Mouse (Mus musculus) thymus, adult 18-20 months (tissue): ENCODE measurements around the gene Hmga1.

ENCODE experiments used
- DNase-seq, 2 experiments: peaks; one replicate each; pipeline ENCODE4 v3.0.0; 2022; ENCODE audit warnings: mixed read lengths in 2 of 2

Gene Hmga1

DNA sequence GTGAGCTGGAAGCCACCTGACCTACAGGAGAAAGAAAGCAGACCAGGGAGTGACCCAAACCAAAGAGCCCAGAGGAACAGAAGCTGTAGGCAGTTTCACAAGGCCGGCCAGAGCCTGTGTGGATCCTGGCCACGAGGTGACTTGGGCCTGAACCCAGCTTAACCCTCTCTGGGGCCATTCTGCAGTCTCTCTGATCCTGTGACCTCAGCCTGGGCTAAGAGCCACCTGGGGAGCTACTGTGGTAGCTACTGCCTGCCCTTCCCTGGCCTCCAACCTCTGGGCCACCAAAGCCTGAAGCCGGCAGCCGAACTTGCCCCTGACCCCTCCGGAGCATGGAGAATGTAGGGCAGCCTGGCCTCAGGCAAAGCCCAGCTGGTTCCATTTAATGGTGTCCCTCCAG lies 27.5 kb upstream of the Hmga1 start:
- no peak for DNase-seq

DNA sequence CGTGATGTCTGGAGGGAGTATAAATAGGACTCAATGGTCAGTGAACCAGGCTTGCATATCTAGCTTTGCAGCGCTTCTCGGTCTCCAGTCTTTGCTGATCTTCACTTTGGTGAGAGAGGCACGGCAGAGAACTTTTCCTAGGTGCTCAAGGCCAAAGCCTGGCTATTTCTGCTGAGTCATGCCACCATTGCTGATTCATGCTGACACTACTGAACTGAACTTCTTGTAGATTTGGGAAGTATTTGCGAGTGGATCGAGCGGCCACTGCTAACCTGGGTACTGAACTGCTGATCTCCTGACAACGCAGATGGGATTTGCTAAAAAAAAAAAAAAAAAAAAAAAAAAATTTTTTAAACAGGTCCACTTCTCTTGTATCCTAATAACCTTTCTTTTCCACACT lies 24.2 kb upstream of the Hmga1 start:
- DNase-seq = no peak

DNA sequence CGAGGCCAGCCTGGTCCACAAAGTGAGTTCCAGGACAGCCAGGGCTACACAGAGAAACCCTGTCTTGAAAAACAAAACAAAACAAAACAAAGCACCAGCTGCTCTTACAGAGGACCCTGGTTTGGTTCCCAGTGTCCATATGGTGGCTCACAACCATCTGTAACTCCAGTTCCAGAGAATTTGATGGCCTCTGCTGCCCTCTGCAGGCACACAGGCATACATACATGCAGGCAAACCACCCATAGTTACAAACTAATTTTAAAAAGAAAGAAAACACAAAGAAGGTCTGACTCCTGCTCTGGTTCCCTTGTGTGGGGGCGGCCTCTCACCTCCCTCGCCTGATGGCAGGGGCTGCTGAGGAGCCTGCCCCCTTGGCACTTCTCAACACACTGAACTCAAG lies 22.9 kb upstream of the Hmga1 start:
- DNase-seq = no peak

DNA sequence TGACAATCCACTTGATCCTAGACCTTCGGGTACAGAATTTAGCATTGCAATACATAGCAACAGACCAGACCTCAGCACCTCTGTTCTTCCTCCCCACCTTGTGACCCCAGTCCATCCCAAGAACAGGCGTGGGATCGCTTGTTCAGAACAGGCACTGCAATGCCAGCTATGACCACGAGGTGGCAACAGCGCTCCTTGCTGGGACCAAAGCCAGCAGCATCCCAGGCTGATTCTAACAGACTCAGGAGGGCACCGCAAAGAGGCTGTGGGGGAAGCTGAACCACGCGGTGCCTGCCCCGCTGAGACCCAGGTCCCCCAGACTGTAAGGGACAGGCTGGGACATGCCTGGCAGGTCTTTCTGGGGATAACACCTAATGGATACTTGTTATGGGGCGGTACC lies 21.6 kb upstream of the Hmga1 start:
- peak; percentile 75 to 76 for DNase-seq

DNA sequence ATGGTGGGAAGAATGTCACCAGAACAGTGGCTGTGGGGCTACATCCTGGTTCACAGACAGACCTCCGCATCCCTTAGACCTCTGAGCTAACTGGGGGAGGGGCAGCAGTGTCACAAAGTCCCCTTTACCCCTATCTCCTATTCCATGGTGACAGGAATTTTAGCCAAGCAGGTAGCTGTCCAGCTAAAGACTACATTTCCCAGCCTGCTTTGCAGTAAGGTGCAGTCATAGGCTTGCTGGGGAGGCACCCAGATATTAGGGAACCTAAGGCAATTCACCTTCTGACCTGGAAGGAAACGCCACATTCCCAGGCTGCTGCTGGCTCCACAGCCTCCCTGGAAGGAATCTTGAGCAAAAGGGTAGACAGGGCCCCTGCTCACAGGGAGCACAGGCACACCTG lies 15.0 kb upstream of the Hmga1 start:
- DNase-seq = no peak

DNA sequence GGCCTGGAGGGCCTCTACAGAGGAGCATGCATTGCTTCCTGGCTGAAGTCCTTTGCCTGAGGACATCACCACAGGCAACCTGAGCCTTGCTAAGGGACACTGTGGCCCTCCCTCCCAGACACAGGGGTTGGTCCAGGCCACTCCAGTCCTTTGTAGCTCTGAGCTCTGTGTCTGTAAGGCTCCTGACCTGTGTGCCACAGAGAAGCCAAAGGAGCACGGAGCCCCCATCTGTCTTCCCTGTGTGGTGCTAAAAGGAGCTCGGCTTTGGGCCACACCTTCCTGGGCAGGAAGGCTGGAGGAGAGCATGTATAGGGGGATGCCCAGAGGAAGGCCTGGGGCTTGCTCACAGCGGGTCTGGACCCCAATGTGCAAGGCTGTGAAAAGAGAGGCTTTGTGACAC lies 14.3 kb upstream of the Hmga1 start:
- DNase-seq = no peak

DNA sequence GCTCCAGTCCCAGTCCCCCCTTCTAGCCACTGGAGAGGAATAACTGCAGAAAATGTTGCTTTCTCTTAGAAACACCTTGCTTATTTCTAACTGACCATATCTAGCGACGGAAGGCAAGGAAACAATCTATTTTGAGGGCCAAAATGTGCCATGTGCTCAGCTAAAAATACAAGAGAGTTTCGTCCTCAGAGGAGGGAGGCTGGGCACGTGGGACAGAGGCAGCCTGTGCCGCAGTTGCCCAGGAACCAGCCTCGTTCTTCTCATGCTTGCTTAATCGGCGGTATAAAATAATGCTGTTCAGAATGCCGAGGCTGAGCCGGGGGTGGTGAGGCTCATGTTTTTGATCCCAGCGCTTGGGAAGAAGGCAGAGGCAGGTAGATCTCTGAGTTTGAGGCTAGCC lies 11.7 kb upstream of the Hmga1 start:
- DNase-seq = no peak

DNA sequence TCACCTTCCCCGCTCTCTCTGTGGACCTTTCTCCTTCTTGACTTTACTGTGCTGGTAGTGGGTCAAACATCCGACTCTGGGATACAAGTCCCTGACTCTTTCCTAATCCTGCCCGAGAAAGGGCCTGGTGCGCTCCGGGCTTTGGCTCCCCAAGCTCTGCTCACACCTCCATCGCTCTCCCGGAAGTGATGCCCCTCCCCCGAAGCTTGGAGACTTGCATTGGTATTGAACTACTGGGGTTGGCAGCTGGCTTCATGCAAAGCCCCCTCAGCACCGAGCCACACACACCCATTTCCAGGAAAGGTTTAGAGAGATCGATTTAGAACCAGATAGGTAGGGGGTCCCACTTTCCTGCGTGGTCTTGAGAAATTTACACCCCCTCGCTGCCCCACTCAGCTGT lies 10.3 kb upstream of the Hmga1 start:
- no peak for DNase-seq

DNA sequence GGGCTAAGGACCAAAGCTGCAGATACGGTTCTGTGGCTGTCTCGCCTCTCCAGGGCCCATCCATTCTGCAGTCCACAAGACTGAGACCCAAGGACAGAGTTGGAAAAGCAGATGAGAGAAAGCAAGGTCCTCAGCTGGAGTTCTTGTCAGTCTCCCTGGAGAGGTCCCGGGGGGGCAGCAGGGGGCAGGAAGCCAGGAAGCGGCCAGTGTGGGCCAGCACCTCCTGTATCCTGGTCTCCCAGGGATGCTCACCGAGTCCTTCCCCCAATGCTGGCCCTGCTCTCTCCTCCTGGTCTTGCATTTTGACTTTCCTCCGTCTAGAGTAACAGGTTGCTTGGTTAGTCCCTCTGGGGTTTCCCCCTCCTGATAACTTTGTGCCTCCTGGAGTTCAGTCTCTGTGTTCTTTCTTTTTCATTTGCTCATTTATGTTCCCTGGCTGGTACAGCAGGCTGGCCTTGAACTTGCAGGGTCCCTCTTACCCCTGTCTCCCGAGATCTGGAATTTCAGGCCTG lies 9.7 kb upstream of the Hmga1 start:
- DNase-seq = no peak

DNA sequence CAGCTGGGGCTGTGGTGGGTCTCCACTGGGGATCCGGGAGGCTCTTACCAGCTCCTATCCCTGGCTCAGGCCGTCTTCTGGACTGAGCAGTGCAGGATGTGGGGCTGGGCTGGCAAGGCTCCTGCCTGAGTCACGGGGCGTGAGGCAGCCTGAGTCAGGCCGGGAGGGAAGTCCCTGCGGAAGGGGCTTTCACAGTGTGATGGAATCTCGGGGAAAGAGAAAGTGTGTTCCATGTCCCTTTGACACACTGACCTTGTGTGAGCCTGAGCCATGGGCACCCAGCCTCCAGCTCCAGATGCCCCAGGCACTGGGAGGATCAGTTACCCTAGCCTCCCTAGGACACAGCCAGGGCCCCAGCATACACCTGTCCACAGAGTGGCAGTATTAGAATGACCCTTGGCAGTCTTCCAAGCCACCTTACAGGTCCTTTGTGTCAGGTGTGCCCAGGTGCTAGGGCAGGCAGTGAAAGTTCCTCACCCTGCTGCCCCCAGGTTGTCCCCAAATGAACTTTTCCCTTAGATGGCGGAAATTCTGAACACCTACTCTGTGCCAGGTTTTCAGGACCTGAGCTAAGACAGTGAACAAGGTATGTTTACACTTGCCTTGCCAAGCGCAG lies 8.9 kb upstream of the Hmga1 start:
- DNase-seq = no peak

DNA sequence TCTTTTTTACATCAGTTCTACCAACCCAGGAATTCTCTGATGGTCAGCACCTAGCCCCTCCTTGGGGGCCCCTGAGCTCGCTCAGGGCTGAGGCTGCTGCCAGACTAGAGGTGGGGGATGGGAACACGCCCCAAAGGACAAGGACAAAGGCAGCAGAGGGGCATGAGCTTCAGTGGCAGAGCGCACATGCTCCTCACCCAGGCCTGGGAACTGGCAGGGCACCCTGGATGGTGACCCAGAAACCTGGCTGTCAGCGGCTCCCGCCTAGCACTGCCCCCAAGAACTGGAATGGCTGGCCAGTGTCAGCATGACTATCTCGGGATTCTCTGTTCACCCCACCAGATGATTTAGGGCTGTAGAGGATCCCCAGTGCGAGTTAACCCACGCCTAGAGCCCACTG lies 7.1 kb upstream of the Hmga1 start:
- no peak for DNase-seq

DNA sequence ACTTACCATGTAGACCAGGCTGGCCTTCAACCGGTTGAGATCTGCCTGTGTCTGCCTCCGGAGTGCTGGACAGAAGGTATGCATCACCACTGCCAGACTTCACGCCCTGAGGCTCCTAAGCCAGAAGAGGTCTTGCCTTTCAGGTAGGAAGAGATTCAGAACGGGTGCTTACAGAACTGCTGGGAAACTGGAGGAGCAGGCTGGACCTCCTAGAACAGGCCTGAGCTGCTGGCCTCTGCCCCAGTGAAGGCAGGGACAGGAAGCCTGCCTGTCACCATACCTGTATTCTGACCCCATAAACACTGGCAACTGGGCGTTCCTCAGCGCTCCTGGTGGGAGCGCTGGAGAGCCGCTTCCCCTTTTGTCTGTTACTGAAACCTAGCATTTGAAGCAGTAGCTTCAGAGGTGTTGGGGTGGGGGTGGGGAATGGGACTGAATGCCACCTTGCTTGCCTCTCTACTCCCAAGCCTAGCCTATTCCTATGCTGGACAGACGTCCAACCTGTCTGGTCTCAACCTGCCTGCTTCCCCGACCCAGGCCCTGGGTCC lies 4.8 kb upstream of the Hmga1 start:
- no peak for DNase-seq

DNA sequence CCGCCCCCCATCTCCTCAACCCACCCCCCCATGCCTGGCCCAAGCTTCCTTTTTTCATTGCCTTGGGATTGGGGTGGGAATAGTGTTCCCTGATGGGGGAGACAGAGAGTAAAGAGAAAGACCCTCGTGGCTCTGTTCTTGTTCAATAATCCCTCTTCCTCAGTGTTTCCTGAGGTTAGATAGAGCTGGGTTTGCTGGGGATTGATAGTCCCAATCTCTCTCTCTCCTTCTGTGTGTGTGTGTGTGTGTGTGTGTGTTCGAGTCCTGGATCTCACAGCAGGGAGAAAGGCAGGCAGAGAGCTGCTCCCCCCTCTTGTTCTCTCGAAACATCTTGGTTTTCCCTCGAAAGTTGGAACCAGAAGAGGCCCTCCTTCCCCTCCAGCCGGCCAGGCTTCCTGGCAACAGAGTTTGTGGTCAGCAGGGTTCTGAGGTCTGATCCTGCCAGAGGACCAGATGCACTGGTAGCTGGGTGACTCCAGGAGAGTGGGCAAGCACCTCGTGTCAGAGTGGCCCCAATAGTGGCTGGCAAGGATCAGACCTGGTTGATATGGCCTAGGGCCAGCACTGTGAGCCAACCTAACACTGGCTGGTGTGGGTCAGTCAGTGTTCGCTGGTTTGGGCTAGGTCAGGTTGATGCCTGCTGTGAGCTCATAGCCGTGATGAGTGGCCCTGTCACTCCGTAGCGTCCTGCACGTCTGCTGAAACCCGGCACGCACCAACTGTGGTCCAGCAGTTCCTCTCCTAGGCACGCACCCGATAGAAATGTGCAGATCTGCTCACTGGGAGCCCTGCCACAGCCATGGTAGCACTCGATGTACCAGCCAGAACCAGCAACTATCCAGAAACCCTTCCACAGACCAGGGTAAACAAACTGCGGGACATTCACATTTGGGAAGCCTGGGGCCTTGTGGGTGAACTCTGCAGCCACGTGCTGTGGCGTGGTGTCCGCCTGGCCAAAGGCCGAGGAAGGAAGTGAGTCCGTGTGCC lies 3.8 kb upstream of the Hmga1 start:
- no peak for DNase-seq

DNA sequence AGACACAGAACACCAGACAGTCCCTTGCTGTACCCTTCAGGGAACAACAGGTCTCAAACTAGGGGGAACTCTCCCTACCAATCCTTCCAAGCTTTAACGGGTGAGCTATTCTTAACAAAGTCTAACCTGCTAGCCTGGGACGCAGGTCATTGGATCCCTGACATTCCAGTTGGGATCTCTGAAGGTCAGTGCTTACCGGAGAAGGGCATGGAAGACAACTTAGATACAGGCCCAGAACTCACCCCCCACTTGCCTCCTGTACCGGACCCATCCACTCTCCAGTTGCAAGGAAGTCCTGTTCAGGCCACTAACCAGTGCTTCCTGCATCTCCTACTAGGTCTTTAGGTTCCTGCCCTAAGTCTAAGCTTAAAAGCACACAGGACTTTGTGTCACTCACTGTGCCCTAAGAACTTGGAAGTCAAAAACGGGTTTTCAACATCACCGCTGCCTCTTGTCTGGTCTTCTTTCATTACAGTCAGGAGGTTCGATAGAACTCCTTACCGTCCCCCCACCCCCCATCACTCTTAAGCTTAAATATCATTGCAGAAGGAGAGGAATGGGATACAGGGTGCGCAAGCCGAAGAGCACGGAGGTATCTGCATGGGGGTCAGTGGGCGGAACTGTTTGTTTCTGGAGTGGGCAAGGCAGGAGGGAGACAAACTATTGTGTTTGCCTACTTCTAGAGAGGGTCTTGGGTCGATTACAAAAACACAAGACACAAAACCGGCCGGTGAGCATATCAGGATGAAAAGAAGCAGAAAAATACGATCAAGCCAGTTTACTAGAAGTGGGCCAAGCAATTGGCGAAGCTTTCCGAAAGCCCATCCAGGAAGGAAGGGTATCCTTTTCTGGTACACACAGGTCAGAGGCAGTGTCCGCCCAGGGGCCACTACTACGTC lies 2.0 kb upstream of the Hmga1 start:
- no peak for DNase-seq

DNA sequence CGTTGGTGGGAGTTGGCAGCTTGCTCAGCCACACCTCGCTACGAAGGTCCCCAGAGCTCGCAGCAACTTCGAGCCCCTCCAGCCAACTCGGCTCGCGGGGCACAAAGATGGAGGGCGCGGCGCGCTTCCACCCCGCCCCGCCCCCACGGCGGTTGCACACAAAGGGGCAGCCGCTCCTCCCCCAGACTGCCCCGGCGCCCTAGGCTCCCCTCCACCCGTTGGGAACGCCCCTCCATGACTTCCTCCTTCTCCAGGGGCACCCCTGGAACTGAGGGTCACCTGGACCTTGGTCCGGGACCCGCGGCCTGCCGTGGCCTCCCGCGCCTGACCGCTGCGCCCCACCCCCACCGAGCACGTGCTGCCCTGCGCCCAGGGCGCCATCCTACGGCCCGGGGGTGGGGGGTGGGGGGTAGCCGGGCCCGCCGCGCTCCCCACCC lies 1.2 kb upstream of the Hmga1 start:
- DNase-seq = peak; percentile 66 to 76

DNA sequence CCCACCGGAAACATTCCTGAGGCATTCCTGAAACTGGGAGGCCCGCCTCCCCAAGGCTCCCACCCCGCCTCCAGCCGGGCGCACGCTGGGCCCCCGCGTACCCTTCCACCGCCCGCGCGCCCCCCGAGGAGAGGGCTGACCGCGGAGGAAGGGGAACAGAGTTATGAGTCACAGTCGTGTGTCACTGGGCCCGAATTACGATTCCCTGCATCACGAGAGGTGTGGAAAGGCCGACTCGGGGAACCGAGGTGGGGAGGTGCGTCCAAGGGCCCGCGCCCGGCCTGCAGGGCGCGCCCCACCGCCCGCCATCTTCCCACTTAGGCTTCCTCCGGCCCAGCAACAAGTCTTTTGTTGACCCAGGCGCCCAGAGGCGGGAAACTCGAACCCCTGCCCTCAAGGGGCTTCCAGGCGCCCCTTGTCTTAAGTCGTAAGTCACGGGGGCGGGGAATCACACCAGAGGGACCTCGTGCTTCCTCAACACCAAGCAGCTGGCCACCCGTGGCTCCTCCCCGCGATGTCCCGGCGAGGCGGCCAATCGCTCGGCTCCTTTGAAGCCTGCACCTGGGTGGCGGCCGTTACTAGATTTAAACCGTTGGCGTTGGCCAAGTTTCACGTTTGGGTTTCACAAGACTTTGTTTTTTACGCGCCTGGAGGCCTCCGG lies 655 bp upstream of the Hmga1 start:
- peak; percentile 79 to 86 for DNase-seq

DNA sequence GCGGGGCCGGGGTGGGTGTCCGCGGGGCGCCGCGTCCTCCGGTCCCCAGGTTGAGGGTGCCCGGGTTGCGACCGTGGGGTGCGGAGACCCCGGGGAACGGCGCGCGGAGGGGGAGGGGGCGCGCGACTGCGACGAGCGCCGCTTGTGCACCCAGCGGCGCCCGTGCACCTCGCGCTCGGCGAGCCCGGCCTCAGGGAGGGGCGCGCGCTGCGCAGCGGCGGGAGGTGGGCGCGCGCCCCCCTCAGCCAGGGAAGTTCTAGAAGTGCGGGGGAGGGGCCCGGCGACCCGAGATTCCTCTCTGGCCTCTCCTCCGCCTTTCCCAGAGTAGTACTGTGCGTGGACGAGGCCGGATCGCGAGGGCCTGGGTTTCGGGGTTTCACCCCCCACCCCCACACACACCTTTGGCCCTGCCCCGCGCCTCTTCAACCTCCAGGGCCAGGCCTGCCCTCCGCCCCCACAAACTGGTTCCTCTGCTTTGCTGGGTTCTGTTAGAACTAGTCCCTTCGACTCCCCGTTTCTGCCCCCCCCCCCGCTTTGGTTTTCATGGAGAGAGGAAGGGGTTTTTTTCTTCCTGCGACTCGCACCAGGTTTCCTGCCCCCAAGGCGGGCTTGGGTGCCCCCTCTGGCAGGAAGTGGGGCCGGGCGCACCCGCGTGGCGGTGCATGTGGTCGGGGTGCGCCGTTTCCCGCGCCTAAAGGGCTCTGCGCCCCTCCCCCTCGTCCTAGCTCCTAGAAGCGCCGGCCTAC lies 1.1 kb downstream of the Hmga1 start:
- DNase-seq = peak; percentile 81 to 86

DNA sequence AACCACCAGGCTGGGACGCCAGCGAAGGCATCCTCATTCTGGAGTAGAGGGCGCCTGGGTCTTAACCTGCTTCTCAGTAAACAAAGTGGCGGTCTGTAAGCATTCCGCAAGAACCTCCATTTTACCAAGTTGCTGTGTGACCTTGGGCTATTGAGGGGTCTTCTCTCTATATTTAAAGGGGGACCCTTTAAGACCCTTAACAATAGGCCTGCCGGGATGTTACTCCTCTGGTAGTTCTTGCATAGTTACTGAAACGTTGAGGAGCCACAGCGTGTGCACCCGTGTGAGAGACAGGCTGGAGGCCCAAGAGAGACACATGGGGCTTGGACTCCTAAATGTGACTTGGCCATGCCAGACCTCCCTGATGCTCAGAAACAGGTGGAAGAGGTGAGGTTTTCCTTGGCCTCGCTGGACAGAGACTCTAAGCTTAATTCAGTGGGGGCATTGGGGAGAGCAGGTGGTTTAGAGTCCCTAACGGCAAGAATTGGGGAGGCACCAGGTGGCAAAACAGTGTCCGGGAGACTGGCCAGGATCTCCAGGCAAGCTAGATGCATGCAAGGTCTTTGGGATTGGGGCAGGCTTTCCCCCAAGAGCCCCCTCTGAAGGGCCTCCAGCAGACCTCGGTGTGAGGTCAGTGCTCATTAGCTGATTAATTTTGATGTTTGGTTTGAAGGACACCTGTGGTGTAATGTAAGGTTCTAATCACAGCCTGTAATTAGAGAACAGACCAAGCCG lies 1.8 kb downstream of the Hmga1 start:
- peak in 1 of 2 experiments; percentile 23 for DNase-seq

DNA sequence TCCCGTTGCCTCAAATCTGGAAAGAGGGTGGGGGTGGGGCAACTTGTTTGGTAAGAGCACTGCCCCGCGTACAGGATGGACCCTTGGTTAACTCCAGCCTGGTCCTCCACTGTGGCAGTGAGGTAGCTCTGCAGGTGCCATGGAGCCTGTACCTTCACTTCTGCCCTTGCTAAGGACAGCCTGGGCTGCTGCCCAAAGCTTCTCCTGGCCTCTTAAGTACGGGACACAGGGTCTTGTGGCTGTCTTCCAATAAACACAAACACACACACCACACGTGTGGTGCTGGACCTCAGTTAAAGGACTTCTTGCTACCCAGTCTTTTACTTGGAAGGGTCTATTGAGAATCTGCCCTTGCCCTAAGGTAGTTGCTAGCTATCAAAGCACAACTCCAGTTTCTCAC lies 2.5 kb downstream of the Hmga1 start:
- DNase-seq = no peak

DNA sequence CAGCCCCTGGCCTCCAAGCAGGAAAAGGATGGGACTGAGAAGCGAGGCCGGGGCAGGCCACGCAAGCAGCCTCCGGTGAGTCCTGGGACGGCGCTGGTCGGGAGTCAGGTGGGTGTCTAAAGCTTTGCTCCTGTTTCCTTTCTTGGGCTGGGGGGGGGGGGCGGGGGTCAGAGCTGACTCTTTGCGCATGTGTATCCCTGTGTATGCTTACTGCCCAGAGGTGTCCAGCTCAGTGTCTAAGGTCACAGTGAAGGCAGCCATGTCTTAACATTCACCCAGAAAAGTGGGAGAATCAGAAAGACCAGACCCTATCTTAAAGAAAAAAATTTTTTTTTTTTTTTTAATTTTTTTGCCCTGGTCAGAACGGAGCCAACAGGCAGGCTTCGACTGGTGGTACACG lies 3.3 kb downstream of the Hmga1 start:
- no peak for DNase-seq
